Comparison of ENCODE assay signal across 29 mouse cellular contexts in the genomic region with DNA sequence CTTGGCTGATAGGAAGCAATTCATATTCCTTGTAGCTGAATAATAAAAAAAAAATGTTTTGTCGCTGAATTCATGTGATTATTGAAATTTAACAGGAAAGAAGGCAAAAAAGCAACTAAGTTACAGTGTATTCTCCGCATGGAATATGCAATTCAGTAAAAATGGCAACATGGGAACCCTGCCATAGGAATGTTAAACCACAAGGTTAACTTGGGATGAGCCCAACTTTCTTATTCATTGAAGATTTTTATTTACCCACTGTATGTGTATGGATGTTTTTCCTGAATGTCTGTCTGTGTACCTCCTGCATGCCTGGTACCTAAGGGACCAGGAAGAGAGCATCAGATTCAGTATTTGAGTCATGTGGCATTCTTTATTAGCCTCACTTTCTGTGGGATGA. TPM values are rescaled to one million over a fixed set of nuclear protein-coding genes. Genes with fewer than 3 reads are reported as not detected.
"Had no signal": no experiment of that assay in that cellular context is flagged by ENCODE, and none has a peak within 500 bp of the region (broad histone marks: within the 10 kb centered on the region; RNA-seq: fewer than 3 reads in every experiment).

No protein-coding gene starts in this region.

- H3K4me3 ChIP-seq: embryonic facial prominence, embryonic 10.5 days; embryonic facial prominence, embryonic 12.5 days; embryonic facial prominence, embryonic 13.5 days; embryonic facial prominence, embryonic 15.5 days; erythroblast, embryonic 14.5 days; forebrain, embryonic 10.5 days; forebrain, embryonic 12.5 days; forebrain, embryonic 13.5 days; forebrain, embryonic 15.5 days; gastrocnemius, adult 2 months; heart, adult 2 months; heart, embryonic 10.5 days had no signal

- H3K27me3 ChIP-seq: embryonic facial prominence, embryonic 12.5 days; embryonic facial prominence, embryonic 13.5 days; embryonic facial prominence, embryonic 15.5 days; forebrain, embryonic 12.5 days; forebrain, embryonic 13.5 days; forebrain, embryonic 15.5 days had no signal

- H3K4me1 ChIP-seq: embryonic facial prominence, embryonic 10.5 days; embryonic facial prominence, embryonic 12.5 days; embryonic facial prominence, embryonic 13.5 days; embryonic facial prominence, embryonic 15.5 days; forebrain, embryonic 15.5 days; heart, embryonic 10.5 days had no signal

- H3K9ac ChIP-seq: embryonic facial prominence, embryonic 12.5 days; embryonic facial prominence, embryonic 13.5 days; embryonic facial prominence, embryonic 15.5 days; forebrain, embryonic 12.5 days; forebrain, embryonic 13.5 days; forebrain, embryonic 15.5 days; forebrain, postnatal 0 days had no signal

- H3K4me2 ChIP-seq: embryonic facial prominence, embryonic 12.5 days; embryonic facial prominence, embryonic 13.5 days; embryonic facial prominence, embryonic 15.5 days; forebrain, embryonic 12.5 days; forebrain, embryonic 13.5 days; forebrain, embryonic 15.5 days; heart, embryonic 11.5 days had no signal

- H3K27ac ChIP-seq: embryonic facial prominence, embryonic 10.5 days; embryonic facial prominence, embryonic 12.5 days; embryonic facial prominence, embryonic 13.5 days; embryonic facial prominence, embryonic 15.5 days; forebrain, embryonic 10.5 days; forebrain, embryonic 12.5 days; forebrain, embryonic 13.5 days; forebrain, embryonic 15.5 days; gastrocnemius, adult 2 months; heart, adult 2 months; heart, embryonic 10.5 days had no signal

- ATAC-seq: forebrain, embryonic 13.5 days; forebrain, embryonic 14.5 days; forebrain, embryonic 15.5 days; forebrain, embryonic 16.5 days; forebrain, postnatal 0 days had no signal

- DNase-seq: cerebellum, adult 9-11 months; cerebellum, postnatal 10 days; cerebellum, postnatal 14 days; cerebellum, postnatal 25 days; cerebellum, postnatal 36 days; embryo, embryonic 11 days; forebrain, postnatal 0 days; gastrocnemius, adult 2 months; gastrocnemius, postnatal 10 days; gastrocnemius, postnatal 14 days; gastrocnemius, postnatal 25 days; gastrocnemius, postnatal 36 days; heart, adult 11 months; heart, adult 18-20 months; heart, adult 2 months had no signal

- H3K9me3 ChIP-seq: embryonic facial prominence, embryonic 10.5 days; embryonic facial prominence, embryonic 12.5 days; embryonic facial prominence, embryonic 13.5 days; embryonic facial prominence, embryonic 15.5 days; forebrain, embryonic 10.5 days; forebrain, embryonic 12.5 days; forebrain, embryonic 13.5 days; forebrain, embryonic 15.5 days; heart, embryonic 10.5 days had no signal

RNA-seq across cellular contexts. Expression of a gene that starts 48.8 kb away (rescaled TPM):
- polyA plus RNA-seq: embryonic facial prominence, embryonic 15.5 days; erythroblast, embryonic 14.5 days; forebrain, embryonic 10.5 days; forebrain, embryonic 11.5 days; forebrain, embryonic 12.5 days; forebrain, embryonic 13.5 days; forebrain, embryonic 14.5 days; forebrain, embryonic 15.5 days; forebrain, embryonic 16.5 days; forebrain, postnatal 0 days; heart, embryonic 10.5 days; heart, embryonic 11.5 days had no signal
